Mouse (Mus musculus): Measurements from ENCODE around the gene Olfr73. TPM values are rescaled to one million over a fixed set of nuclear protein-coding genes. Genes with fewer than 3 reads are reported as not detected.

Olfr73 gene
- under 1 TPM in 1 of 2 experiments, not detected in 1; 0.11 TPM for polyA plus RNA-seq (2017; shearing (Covaris generic))

GRCm38 (mm10) chr2:88037599-88037998 lies at the start of gene Olfr73:
Gene Olfr73, minus strand, starts transcription at chr2:88037699.

DNA sequence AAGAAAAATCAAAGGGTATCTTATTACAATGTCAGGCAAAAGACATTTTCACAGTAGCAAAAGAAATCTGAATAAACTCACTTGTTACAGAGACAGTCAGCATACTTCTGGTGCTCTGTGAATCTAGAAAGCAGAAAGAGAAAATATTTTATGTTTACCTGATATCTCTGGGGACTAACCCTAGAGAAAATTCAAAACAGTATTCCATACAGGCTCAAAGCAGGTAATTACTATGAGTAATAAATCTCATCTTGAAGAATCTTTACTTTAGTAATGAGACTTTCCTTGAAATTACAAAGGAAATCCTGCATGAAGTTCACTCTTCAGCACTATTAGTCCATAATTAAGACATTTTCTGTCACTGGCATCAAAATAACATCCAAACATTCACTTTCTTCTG lies 34.2 kb upstream of the Olfr73 start, which contains the start of gene Olfr1163:
Olfr1163 (minus strand) TSS at position 101 of the 400 bp plus-strand sequence.

GRCm38 (mm10) chr2:88051029-88051428 lies 13.5 kb upstream of the Olfr73 start, which contains the start of gene Olfr1162:
Gene Olfr1162, minus strand, starts transcription at chr2:88051129.

GRCm38 (mm10) chr2:88022474-88022873 lies 15.0 kb downstream of the Olfr73 start, which contains the start of gene Olfr1161:
Gene Olfr1161, plus strand, starts transcription at chr2:88022774.

DNA sequence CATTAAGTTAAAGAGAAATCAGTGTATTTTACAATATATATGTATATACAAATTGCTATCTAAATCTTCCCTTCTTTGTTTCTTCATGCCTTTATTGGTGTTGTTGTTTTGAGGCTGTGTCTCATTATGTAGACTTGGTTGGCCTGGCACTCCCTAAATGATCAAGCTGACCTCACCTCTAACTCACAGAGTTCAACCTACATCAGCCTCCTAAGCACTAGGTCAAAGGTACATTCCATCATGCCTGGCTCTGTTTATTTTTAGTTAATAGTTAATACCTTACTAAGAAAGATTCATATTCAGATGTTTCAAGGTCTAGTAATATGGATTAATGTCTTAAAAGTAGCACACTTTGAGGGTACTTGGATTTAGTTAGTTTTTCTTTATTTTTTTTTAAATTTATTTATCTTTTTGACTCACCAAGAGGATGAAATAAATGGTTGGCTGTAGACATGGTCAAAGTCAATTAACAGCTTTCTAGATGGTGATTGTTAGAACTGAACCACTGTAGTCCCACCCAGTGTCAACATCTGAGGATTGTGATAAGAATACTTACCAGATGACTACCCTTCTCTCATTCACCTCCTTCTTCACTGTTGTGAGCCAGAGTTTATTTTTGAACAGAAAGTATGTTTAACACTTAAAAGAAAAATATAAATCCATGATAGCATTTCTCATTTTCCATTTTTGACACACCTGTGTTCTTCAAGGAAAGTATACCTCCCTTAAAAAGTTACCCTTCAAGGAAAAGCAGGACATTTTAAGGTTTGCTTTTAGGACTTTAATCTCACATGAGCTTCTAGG lies 29.8 kb downstream of the Olfr73 start, which contains the start of gene Olfr1160:
Olfr1160 (minus strand) TSS at position 754 of the 804 bp plus-strand sequence.

DNA sequence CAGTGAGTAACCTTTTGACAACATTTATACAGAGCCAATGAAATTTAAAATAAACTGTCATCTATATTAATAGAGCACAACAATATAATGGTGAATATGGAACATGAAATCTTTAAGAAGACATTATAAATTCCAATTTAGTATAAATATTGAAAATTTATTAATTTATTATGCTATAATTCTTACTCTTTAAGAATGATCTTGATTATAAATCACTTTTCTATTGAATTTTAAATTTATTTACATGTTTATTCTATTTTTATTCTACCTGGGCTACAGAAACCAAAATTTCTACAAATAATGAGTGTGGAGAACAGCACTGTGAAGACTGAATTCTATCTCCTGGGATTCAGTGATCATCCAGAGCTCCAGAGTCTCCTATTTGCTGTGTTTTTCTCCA lies 47.7 kb downstream of the Olfr73 start, which contains the start of gene Olfr1158:
Olfr1158 (plus strand) TSS at position 301 of the 400 bp plus-strand sequence.

Other genes starting within 250 kb of the Olfr73 start
- gene Olfr1143, start 237.1 kb downstream of the Olfr73 start, polyA plus RNA-seq (2017; shearing (Covaris generic)) = not detected
- not detected for gene Olfr1145, start 227.9 kb downstream of the Olfr73 start, polyA plus RNA-seq (2017; shearing (Covaris generic))
- under 1 TPM; 0.27 to 0.42 TPM for gene Olfr1148, start 207.2 kb downstream of the Olfr73 start, polyA plus RNA-seq (2017; shearing (Covaris generic))
- not detected for gene Olfr1150-ps1, start 193.7 kb downstream of the Olfr73 start, polyA plus RNA-seq (2017; shearing (Covaris generic))
- gene Olfr1151, start 181.8 kb downstream of the Olfr73 start, polyA plus RNA-seq (2017; shearing (Covaris generic)) = under 1 TPM in 1 of 2 experiments, not detected in 1; 0.45 TPM
- under 1 TPM in 1 of 2 experiments, not detected in 1; 0.06 TPM for gene Olfr1152, start 171.2 kb downstream of the Olfr73 start, polyA plus RNA-seq (2017; shearing (Covaris generic))
- under 1 TPM in 1 of 2 experiments, not detected in 1; 0.22 TPM for gene Olfr1153, start 142.7 kb downstream of the Olfr73 start, polyA plus RNA-seq (2017; shearing (Covaris generic))
- under 1 TPM in 1 of 2 experiments, not detected in 1; 0.20 TPM for gene Olfr1154, start 132.5 kb downstream of the Olfr73 start, polyA plus RNA-seq (2017; shearing (Covaris generic))
- gene Olfr1155, start 92.6 kb downstream of the Olfr73 start, polyA plus RNA-seq (2017; shearing (Covaris generic)) = not detected
- under 1 TPM; 0.06 to 0.07 TPM for gene Olfr1156, start 84.6 kb downstream of the Olfr73 start, polyA plus RNA-seq (2017; shearing (Covaris generic))
- gene Olfr1157, start 69.4 kb downstream of the Olfr73 start, polyA plus RNA-seq (2017; shearing (Covaris generic)) = under 1 TPM in 1 of 2 experiments, not detected in 1; 0.08 TPM
- gene Olfr74, start 63.0 kb downstream of the Olfr73 start, polyA plus RNA-seq (2017; shearing (Covaris generic)) = not detected
- gene Olfr1158, start 47.6 kb downstream of the Olfr73 start, polyA plus RNA-seq (2017; shearing (Covaris generic)) = not detected
- gene Olfr1160, start 29.4 kb downstream of the Olfr73 start, polyA plus RNA-seq (2017; shearing (Covaris generic)) = not detected
- under 1 TPM in 1 of 2 experiments, not detected in 1; 0.41 TPM for gene Olfr1161, start 14.9 kb downstream of the Olfr73 start, polyA plus RNA-seq (2017; shearing (Covaris generic))
- not detected for gene Olfr1162, start 13.4 kb upstream of the Olfr73 start, polyA plus RNA-seq (2017; shearing (Covaris generic))
- gene Olfr1163, start 34.1 kb upstream of the Olfr73 start, polyA plus RNA-seq (2017; shearing (Covaris generic)) = not detected
- gene Olfr1164, start 56.3 kb upstream of the Olfr73 start, polyA plus RNA-seq (2017; shearing (Covaris generic)) = not detected
- gene Olfr1166, start 90.6 kb upstream of the Olfr73 start, polyA plus RNA-seq (2017; shearing (Covaris generic)) = not detected
- gene Olfr1167, start 117.5 kb upstream of the Olfr73 start, polyA plus RNA-seq (2017; shearing (Covaris generic)) = not detected
- gene Olfr1168, start 144.2 kb upstream of the Olfr73 start, polyA plus RNA-seq (2017; shearing (Covaris generic)) = not detected
- not detected for gene Olfr1170, start 190.6 kb upstream of the Olfr73 start, polyA plus RNA-seq (2017; shearing (Covaris generic))
- under 1 TPM in 1 of 2 experiments, not detected in 1; 0.31 TPM for gene Olfr1173, start 242.2 kb upstream of the Olfr73 start, polyA plus RNA-seq (2017; shearing (Covaris generic))